Mouse (Mus musculus) MEL (cell line): Measurements from ENCODE around the gene Samhd1. TPM values are rescaled to one million over a fixed set of nuclear protein-coding genes. Genes with fewer than 3 reads are reported as not detected.
A peak's percentile ranks its signal among the peaks of the same experiment; 100 is the strongest.

Source experiments
- DNase-seq: peaks from one replicate; pipeline ENCODE4 v3.0.0; 2011; ENCODE audit warnings: low read depth, low spot score
- H3K27ac ChIP-seq: 2 replicates; pipeline ENCODE4 v1.5.1; 2012; ENCODE audit warnings: low read depth, mild to moderate bottlenecking, control low read depth, low read length, moderate library complexity; ENCODE audit not compliant: control insufficient read depth
- H3K27me3 ChIP-seq, 2 experiments: fragments of 150-350 bp in 1 of 2; sonication (generic) in 1 of 2; 2 replicates each; pipeline ENCODE4 v1.6.1; 2012; ENCODE audit warnings: low read length in 2 of 2, mild to moderate bottlenecking in 2 of 2, improper control_type of control experiment in 1 of 2, moderate library complexity in 1 of 2; ENCODE audit not compliant: insufficient read depth in 2 of 2, control insufficient read depth in 1 of 2
- H3K36me3 ChIP-seq, 2 experiments: 2 replicates each; pipeline ENCODE4 v1.6.1; 2012 to 2014; ENCODE audit warnings: low read length in 2 of 2, improper control_type of control experiment in 1 of 2, inconsistent platforms in 1 of 2, mild to moderate bottlenecking in 1 of 2; ENCODE audit not compliant: insufficient read depth in 2 of 2, control insufficient read depth in 1 of 2
- H3K4me1 ChIP-seq, 2 experiments: fragments of 150-350 bp in 1 of 2; sonication (generic) in 1 of 2; 2 replicates each; pipeline ENCODE4 v1.6.1; 2012; ENCODE audit warnings: low read length in 2 of 2, improper control_type of control experiment in 1 of 2, mild to moderate bottlenecking in 1 of 2; ENCODE audit not compliant: insufficient read depth in 2 of 2, control insufficient read depth in 1 of 2
- H3K4me3 ChIP-seq, 2 experiments: fragments of 150-350 bp in 1 of 2; sonication (generic) in 1 of 2; 2 replicates each; pipeline ENCODE4 v1.5.1; 2012; ENCODE audit warnings: low read depth in 2 of 2, low read length in 2 of 2, mild to moderate bottlenecking in 2 of 2, moderate library complexity in 2 of 2, control low read depth in 1 of 2, improper control_type of control experiment in 1 of 2; ENCODE audit not compliant: control insufficient read depth in 1 of 2, insufficient read depth in 1 of 2
- H3K79me2 ChIP-seq: 2 replicates; pipeline ENCODE4 v1.6.1; 2012; ENCODE audit warnings: mild to moderate bottlenecking, low read length, moderate library complexity; ENCODE audit not compliant: control insufficient read depth, poor library complexity, insufficient read depth
- H3K9ac ChIP-seq: 2 replicates; pipeline ENCODE4 v1.6.1; 2012; ENCODE audit warnings: low read depth, mild to moderate bottlenecking, control low read depth, low read length, moderate library complexity; ENCODE audit not compliant: control insufficient read depth, poor library complexity, severe bottlenecking
- H3K9me3 ChIP-seq: fragments of 150-350 bp; sonication (generic); replicated peaks from 2 replicates; pipeline ENCODE4 v1.6.1; 2012; ENCODE audit warnings: mild to moderate bottlenecking, low read length, improper control_type of control experiment, moderate library complexity; ENCODE audit not compliant: insufficient read depth
- CTCF ChIP-seq, 3 experiments: IDR thresholded peaks in 2 of 3; conservative IDR thresholded peaks in 1 of 3; 2 replicates each; pipeline ENCODE4 v1.5.1; 2011 to 2012; ENCODE audit warnings: low read length in 3 of 3, low read depth in 2 of 3, mild to moderate bottlenecking in 2 of 3, improper control_type of control experiment in 1 of 3, inconsistent platforms in 1 of 3, mixed read lengths in 1 of 3, moderate library complexity in 1 of 3; ENCODE audit not compliant: control insufficient read depth in 1 of 3, insufficient read depth in 1 of 3, poor library complexity in 1 of 3, severe bottlenecking in 1 of 3
- E2F4 ChIP-seq: IDR thresholded peaks from 2 replicates; pipeline ENCODE4 v1.6.1; 2011; ENCODE audit warnings: low read depth, low read length, improper control_type of control experiment, borderline replicate concordance
- ETS1 ChIP-seq: IDR thresholded peaks from 2 replicates; pipeline ENCODE4 v1.6.1; 2012; ENCODE audit warnings: low read depth, mild to moderate bottlenecking, inconsistent platforms, low read length, improper control_type of control experiment, moderate library complexity
- GABPA ChIP-seq: IDR thresholded peaks from 2 replicates; pipeline ENCODE4 v1.6.1; 2012; ENCODE audit warnings: low read depth, mild to moderate bottlenecking, inconsistent platforms, low read length, improper control_type of control experiment, moderate library complexity
- GATA1 ChIP-seq: IDR thresholded peaks from 2 replicates; pipeline ENCODE4 v1.6.1; 2011; ENCODE audit warnings: low read depth, low read length, improper control_type of control experiment
- JUND ChIP-seq: IDR thresholded peaks from 2 replicates; pipeline ENCODE4 v1.6.1; 2011; ENCODE audit warnings: low read depth, mild to moderate bottlenecking, improper control_type of control experiment, low read length
- MAFK ChIP-seq: IDR thresholded peaks from 2 replicates; pipeline ENCODE4 v1.6.1; 2011; ENCODE audit warnings: low read depth, mild to moderate bottlenecking, low read length, improper control_type of control experiment, borderline replicate concordance
- MAX ChIP-seq: IDR thresholded peaks from 2 replicates; pipeline ENCODE4 v1.6.1; 2011; ENCODE audit warnings: low read length, improper control_type of control experiment
- MAZ ChIP-seq: IDR thresholded peaks from 2 replicates; pipeline ENCODE4 v1.6.1; 2012; ENCODE audit warnings: low read depth, mild to moderate bottlenecking, inconsistent platforms, low read length, improper control_type of control experiment
- MYC ChIP-seq: IDR thresholded peaks from 2 replicates; pipeline ENCODE4 v1.6.1; 2011; ENCODE audit warnings: low read depth, mild to moderate bottlenecking, low read length, improper control_type of control experiment, moderate library complexity
- NRF1 ChIP-seq: IDR thresholded peaks from 2 replicates; pipeline ENCODE4 v1.6.1; 2014; ENCODE audit warnings: low read depth, mild to moderate bottlenecking, inconsistent platforms, low read length, improper control_type of control experiment, moderate library complexity; ENCODE audit not compliant: poor library complexity, insufficient read depth, severe bottlenecking
- POLR2AphosphoS2 ChIP-seq: IDR thresholded peaks from 2 replicates; pipeline ENCODE4 v1.6.1; 2011; ENCODE audit warnings: low read length, improper control_type of control experiment
- RAD21 ChIP-seq: IDR thresholded peaks from 2 replicates; pipeline ENCODE4 v1.6.1; 2011; ENCODE audit warnings: mild to moderate bottlenecking, low read depth, low read length, improper control_type of control experiment
- SIN3A ChIP-seq: IDR thresholded peaks from 2 replicates; pipeline ENCODE4 v1.6.1; 2012; ENCODE audit warnings: low read length, improper control_type of control experiment, inconsistent platforms
- SMC3 ChIP-seq: IDR thresholded peaks from 2 replicates; pipeline ENCODE4 v1.6.1; 2011; ENCODE audit warnings: low read depth, low read length, improper control_type of control experiment
- TBP ChIP-seq: IDR thresholded peaks from 2 replicates; pipeline ENCODE4 v1.8.0; 2011; ENCODE audit warnings: low read depth, low read length, improper control_type of control experiment
- USF2 ChIP-seq, 2 experiments: IDR thresholded peaks; 2 replicates each; pipeline ENCODE4 v1.6.1; 2011 to 2012; ENCODE audit warnings: improper control_type of control experiment in 2 of 2, low read length in 2 of 2, borderline replicate concordance in 1 of 2, inconsistent platforms in 1 of 2, low read depth in 1 of 2, mild to moderate bottlenecking in 1 of 2; ENCODE audit not compliant: insufficient read depth in 1 of 2
- ZNF384 ChIP-seq: IDR thresholded peaks from 2 replicates; pipeline ENCODE4 v1.6.1; 2012; ENCODE audit warnings: low read depth, mild to moderate bottlenecking, inconsistent platforms, low read length, improper control_type of control experiment
- polyA plus RNA-seq, 2 experiments: library from polyadenylated mRNA; stranded (reverse) in 1 of 2; unstranded in 1 of 2; fragments of >175 nt in 1 of 2; fragments of >200 nt in 1 of 2; gene quantifications; 2 replicates each; pipeline versions ENCODE4 v1.2.1 to v1.2.4; 2012; ENCODE audit warnings: low replicate concordance in 2 of 2, low read depth in 1 of 2; ENCODE audit not compliant: insufficient read length in 2 of 2, insufficient read depth in 1 of 2, missing spikeins in 1 of 2
- total RNA-seq: library from RNA; depleted of rRNA; stranded (reverse); fragments of 300-350 nt; gene quantifications from 2 replicates; pipeline ENCODE4 v1.2.3, GENCODE M21; 2012

Samhd1 gene
- total and polyA plus RNA-seq, 3 experiments = 15.7 to 76.8 (median 50.5) TPM

GRCm38 (mm10) chr2:157053787-157054186 is 81.3 kb downstream of the Samhd1 start:
- Histone ChIP-seq H3K27me3 (peaks cover 0 to 4% of the 10 kb centered on the region in 2 experiments; a peak in 2 of 4 replicates), H3K9ac (no peak overlapping the region), H3K9me3 (no peaks in the 10 kb centered on the region), H3K27ac (no peak overlapping the region), H3K4me3 (no peak overlapping the region), H3K36me3 (no peaks in the 10 kb centered on the region), H3K4me1 (peaks cover 0 to under 1% of the 10 kb centered on the region in 2 experiments; a peak in 1 of 4 replicates), H3K79me2 (no peaks in the 10 kb centered on the region)
- DNase-seq = peak; percentile 31
- TF ChIP-seq USF2 (IDR thresholded peaks at IDR 0.05; ENCODE audit: borderline replicate concordance in 1 of 2, insufficient read depth in 1 of 2, low read depth in 1 of 2, low read length in 2 of 2) (no peak), CTCF (IDR thresholded peaks at IDR 0.05 in 2 of 3, conservative IDR thresholded peaks at IDR 0.05 in 1 of 3; ENCODE audit: control insufficient read depth in 1 of 3, insufficient read depth in 1 of 3, low read depth in 2 of 3, low read length in 3 of 3, poor library complexity in 1 of 3, severe bottlenecking in 1 of 3) (peak; percentile 34 to 55 (median 40)), MAX (no peak), MAFK (no peak), ETS1 (no peak), MYC (no peak), E2F4 (no peak), RAD21 (peak; percentile 15), POLR2AphosphoS2 (no peak), JUND (no peak), TBP (no peak), SMC3 (peak; percentile 32)

GRCm38 (mm10) chr2:157053124-157053523 is 81.9 kb downstream of the Samhd1 start:
- TF ChIP-seq ZNF384 = no peak
- TF ChIP-seq SIN3A = no peak
- no peak for TF ChIP-seq NRF1
- no peak for TF ChIP-seq GABPA
- TF ChIP-seq MAZ = no peak
- no peak for TF ChIP-seq GATA1
- TF ChIP-seq POLR2AphosphoS2 = no peak
- no peak for DNase-seq
- no peaks in the 10 kb centered on the region for H3K9me3 ChIP-seq
- no peaks in the 10 kb centered on the region for H3K79me2 ChIP-seq
- no peak overlapping the region for H3K27ac ChIP-seq
- H3K27me3 ChIP-seq = peaks cover 0 to 4% of the 10 kb centered on the region in 2 experiments; a peak in 2 of 4 replicates
- no peaks in the 10 kb centered on the region for H3K36me3 ChIP-seq
- peaks cover 0 to 3% of the 10 kb centered on the region in 2 experiments; a peak in 1 of 4 replicates for H3K4me1 ChIP-seq
- H3K4me3 ChIP-seq = no peak overlapping the region
- H3K9ac ChIP-seq = no peak overlapping the region
